Comparison of ENCODE assay signal across 17 mouse cellular contexts in genomic region chr9:45153361-45153760, GRCm38 (mm10). TPM values are rescaled to one million over a fixed set of nuclear protein-coding genes. Genes with fewer than 3 reads are reported as not detected.
DNase-seq lines count a peak whose midpoint lies in the region; ATAC-seq lines count a peak whose summit lies in the region.
"Had no signal": no experiment of that assay in that cellular context is flagged by ENCODE, and none has a peak within 500 bp of the region (broad histone marks: within the 10 kb centered on the region; RNA-seq: fewer than 3 reads in every experiment).

No protein-coding gene starts in this region.

- peak; percentile 20; the same call in 1 of the 2 replicates for ATAC-seq in frontal cortex, adult (ENCODE audit: low TSS enrichment)
- no peak for ATAC-seq in cerebellum, adult (ENCODE audit: insufficient number of reproducible peaks, low FRiP score, low TSS enrichment)
- ATAC-seq: forebrain, embryonic 14.5 days had no signal

- no peak for DNase-seq in frontal cortex, postnatal 36 days (ENCODE audit: low spot score in 2 of 2)
- peak; percentile 49 for DNase-seq in brain, adult 2 months (ENCODE audit: low read depth, low spot score)
- DNase-seq in thymus, postnatal 0 days (ENCODE audit: low spot score), result peak; percentile 53
- peak; percentile 62 to 80 for DNase-seq in thymus, postnatal 36 days
- no peak for DNase-seq in kidney, postnatal 14 days
- DNase-seq: adrenal gland, postnatal 14 days; cerebellum, adult 2 months; cerebellum, postnatal 10 days; gastrocnemius, postnatal 14 days had no signal

RNA-seq across cellular contexts. Expression of gene Scn4b, which starts 15.2 kb away (rescaled TPM):
- polyA plus RNA-seq in thymus, postnatal 0 days (2015; fragmentation: Nextera tagmentation; extraction: Ambion mirVana), result 8.0 and 9.1 TPM in 2 replicates
- polyA plus RNA-seq: G1E had no signal

RNA-seq across cellular contexts. Expression of gene BC049352, which starts 28.4 kb away (rescaled TPM):
- 0.57 and 0.82 TPM in 2 replicates for polyA plus RNA-seq in thymus, postnatal 0 days (2015; fragmentation: Nextera tagmentation; extraction: Ambion mirVana)
- polyA plus RNA-seq: embryonic facial prominence, embryonic 10.5 days; forebrain, embryonic 14.5 days; G1E; heart, embryonic 12.5 days; hindbrain, embryonic 10.5 days; hindbrain, embryonic 15.5 days had no signal

RNA-seq across cellular contexts. Expression of gene Scn2b, which starts 35.8 kb away (rescaled TPM):
- polyA plus RNA-seq in thymus, postnatal 0 days (2015; fragmentation: Nextera tagmentation; extraction: Ambion mirVana), result 5.4 and 6.6 TPM in 2 replicates
- polyA plus RNA-seq: G1E had no signal

RNA-seq across cellular contexts. Expression of gene Tmprss4, which starts 50.5 kb away (rescaled TPM):
- 3.6 and 4.9 TPM in 2 replicates for polyA plus RNA-seq in thymus, postnatal 0 days (2015; fragmentation: Nextera tagmentation; extraction: Ambion mirVana)
- polyA plus RNA-seq: forebrain, embryonic 14.5 days; G1E; heart, embryonic 12.5 days; hindbrain, embryonic 10.5 days had no signal

Comparison
In these comparisons a context has a peak if more than half of its experiments do, and no peak if none do; other contexts are left out.
1. DNase-seq: peak in brain, adult 2 months (single experiment), thymus, postnatal 0 days (single experiment) and thymus, postnatal 36 days (2 of 2); none in frontal cortex, postnatal 36 days (0 of 2) and kidney, postnatal 14 days (single experiment).